Mouse (Mus musculus) liver, postnatal 0 days (tissue): Measurements from ENCODE around the gene Ccdc88c.

Experiments
- CTCF ChIP-seq: sonication (generic); IDR thresholded peaks from 2 replicates; pipeline ENCODE4 v1.5.1; 2016; ENCODE audit warnings: antibody characterized with exemption, low read depth
- EP300 ChIP-seq: IDR thresholded peaks from 2 replicates; pipeline ENCODE4 v1.6.1; 2016; ENCODE audit warnings: antibody characterized with exemption, low read depth, mild to moderate bottlenecking

DNA sequence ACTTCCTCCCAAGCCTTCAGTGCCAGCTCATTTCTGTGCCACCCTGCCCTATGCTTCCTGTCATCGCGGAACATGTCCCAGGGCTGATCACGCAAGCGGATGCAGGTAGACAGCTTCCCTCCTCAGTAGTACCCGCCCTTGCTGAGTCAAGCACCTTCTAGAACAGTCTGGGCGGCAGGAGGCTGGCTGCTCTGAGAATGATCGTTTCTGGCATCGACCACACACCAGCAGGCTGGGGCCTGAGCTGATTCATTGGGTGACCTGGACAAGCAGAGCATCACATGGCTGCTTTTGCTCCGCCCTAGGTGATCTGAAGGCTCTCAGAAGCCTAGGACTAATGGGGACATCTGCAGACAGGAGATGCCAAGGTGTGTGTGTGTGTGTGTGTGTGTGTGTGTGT, 125.1 kb downstream of the Ccdc88c start:
- TF ChIP-seq CTCF (no peak), EP300 (no peak)
